Mouse (Mus musculus) left cerebral cortex, postnatal 14 days (tissue): ENCODE results near the gene Rps9. TPM values are rescaled to one million over a fixed set of nuclear protein-coding genes. Genes with fewer than 3 reads are reported as not detected.
A peak's percentile ranks its signal among the peaks of the same experiment; 100 is the strongest.

Experiments used
- DNase-seq, 2 experiments: peaks; one replicate each; pipeline ENCODE4 v3.0.0; 2021 to 2022; ENCODE audit warnings: low spot score in 2 of 2, mixed read lengths in 1 of 2
- intact Hi-C: fragments of 180-260 bp; cut with DNase I; formaldehyde crosslinking; loops from one replicate; pipeline ENCODE4 v1.15.1; 2025
- long read RNA-seq, 2 experiments: library from polyadenylated mRNA; stranded (forward); transcript quantifications; one replicate each; pipeline ENCODE4 v2.0.0; 2021
- total RNA-seq, 2 experiments: library from RNA; stranded (reverse); gene quantifications; 2 replicates each; pipeline ENCODE4 v1.2.3; 2021

Rps9 gene
- 100 to 1,000 TPM; 367 to 392 TPM for total RNA-seq
- long read RNA-seq, experiment 1, transcript Rps9-201 (5 exons, 751 nt), result major isoform, 77 of 125 reads
- long read RNA-seq, experiment 1, transcript Rps9-204 (4 exons, 914 nt), result minor isoform, 28 of 125 reads
- long read RNA-seq, experiment 1, partial matches to known transcripts, result 14 of 125 reads
- long read RNA-seq, experiment 1, other reads (novel, unspliced or antisense), result 6 of 125 reads
- long read RNA-seq, experiment 2, transcript Rps9-201 (5 exons, 751 nt), result major isoform, 70 of 118 reads
- long read RNA-seq, experiment 2, transcript Rps9-204 (4 exons, 914 nt), result minor isoform, 30 of 118 reads
- long read RNA-seq, experiment 2, partial matches to known transcripts, result 11 of 118 reads
- long read RNA-seq, experiment 2, other reads (novel, unspliced or antisense), result 4 of 118 reads

DNA sequence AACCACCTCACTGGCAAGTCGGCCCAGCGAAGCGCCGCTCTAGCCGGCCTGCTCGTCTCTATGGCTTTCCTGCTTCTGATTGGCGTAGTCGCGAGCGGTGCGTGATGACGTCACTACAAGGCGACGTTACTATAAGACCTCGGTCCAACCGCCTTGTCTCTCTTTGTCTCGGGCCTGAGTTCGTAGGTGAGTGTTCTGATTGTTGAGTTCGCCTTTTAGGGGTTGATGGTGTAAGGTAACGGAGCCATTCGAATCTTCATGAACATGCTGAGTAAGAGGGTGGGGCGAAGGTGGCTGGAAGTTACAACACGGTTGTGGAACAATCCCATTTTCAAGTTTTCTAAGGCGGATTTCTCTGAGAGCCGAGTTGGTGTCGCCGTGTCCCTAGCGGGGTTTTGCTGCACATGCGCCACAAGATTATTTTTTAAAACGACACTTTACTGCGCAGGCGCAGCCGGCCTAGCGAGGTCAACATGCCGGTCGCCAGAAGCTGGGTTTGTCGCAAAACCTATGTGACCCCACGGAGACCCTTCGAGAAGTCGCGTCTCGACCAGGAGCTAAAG, at the start of gene Rps9:
Gene Rps9 (plus strand): TSS at position 115 of the 563 bp plus-strand sequence.
- DNase-seq, result peak; percentile 98 to 99
- intact Hi-C loops, result loop anchor here (10.0 kb wide), 1 partner anchor 741 kb away; the partner anchor contains the start of gene Rdh13

GRCm38 (mm10) chr7:3656966-3657365, 46.8 kb upstream of the Rps9 start:
- peak in 1 of 2 experiments; percentile 28 for DNase-seq
- intact Hi-C loops, result no loop called here

DNA sequence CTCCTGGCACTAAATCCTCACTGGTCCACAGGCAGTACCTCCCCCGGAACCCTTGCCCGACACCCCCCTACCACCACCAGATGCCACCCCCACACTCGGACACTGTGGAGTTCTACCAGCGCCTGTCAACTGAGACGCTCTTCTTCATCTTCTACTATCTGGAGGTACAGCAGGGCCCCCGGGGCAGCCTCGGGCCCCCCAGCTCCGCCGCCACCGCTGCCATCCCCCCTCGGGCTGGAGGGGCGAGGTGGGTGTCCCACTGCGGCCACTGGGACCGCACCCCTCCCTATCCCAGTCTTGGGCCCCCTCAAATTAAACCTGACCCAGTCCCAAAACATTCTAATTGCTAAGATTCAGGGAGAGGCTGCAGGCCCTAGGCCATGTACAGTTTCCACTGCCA, 45.2 kb upstream of the Rps9 start:
- intact Hi-C loops, result no loop called here
- DNase-seq, result no peak

DNA sequence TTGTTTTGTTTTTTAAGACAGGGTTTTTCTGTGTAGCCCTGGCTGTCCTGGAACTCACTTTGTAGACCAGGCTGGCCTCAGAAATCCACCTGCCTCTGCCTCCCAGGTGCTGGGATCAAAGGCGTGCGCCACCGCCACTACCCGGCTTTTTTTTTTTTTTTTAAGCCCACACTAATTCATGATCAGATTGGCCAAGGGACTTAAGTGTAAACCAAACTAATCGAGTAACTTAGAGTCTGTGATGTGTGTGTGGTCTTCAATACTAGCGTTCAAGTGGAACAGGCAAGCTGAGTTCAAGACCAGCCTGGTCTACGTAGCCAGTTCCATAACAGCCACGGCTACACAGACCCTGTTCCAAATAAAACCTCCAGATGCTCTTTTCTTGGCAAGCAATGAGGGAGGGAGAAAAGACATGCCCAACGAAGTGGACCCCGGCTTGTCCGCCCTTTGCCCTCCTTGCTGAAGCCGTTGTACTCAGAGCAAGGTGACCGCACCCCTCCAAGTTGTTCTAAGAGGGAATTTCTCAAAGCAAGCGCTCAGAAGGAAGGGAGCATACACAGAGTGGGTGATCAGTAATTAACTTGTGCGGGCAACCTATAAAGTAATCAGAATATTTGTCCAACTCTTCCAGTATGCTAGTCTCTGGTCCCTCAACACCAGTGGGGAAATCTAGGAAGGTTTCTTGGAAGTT, 39.1 kb upstream of the Rps9 start:
- no peak for DNase-seq
- intact Hi-C loops, result loop anchor here (10.0 kb wide), 1 partner anchor 810 kb away; no protein-coding TSS in a partner anchor

DNA sequence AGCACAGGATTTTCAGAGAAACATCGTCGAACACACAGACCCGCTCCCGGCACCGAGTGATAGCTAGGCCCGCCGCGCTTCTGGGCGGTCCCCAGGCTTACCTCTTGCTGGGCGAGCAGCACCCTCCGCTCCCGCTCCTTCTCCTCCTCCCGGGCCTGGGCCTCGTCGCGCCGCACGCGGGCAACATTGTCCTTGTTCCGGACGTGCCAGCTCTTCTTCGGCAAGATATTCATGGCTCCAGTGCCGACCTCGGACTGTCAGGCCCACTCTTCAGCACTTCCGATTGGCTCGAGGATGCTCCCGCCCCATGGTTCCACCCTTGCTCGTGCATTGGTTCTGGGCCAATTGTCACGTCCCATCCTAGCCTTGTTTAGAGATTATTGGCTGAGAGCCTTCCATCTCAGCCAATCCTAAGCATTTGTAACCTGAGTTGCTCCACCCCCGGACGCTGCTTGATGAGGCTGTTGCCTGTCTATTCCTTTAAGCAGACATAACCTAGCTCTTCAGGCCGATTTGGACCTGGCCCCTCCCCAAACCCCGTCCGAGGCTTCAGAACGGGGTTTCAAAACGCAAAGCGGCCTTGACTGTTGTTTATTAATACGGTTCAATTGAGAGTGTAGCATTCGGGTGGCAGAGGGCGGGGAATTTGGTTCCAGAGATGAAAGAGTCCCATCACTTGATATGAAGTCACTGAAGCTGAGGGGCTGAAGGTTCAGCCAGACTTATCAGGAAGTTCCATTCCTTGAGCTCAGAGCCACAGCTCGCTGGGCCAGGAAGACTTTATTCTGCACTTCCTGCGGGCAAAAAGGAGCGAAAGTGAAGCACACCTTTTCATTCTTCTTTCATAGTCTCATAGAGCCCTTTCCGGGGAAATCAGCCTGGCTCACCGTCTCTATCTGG, 38.3 kb upstream of the Rps9 start, which contains the start of gene Leng1:
Gene Leng1 (minus strand): TSS at position 626 of the 900 bp plus-strand sequence.
- intact Hi-C loops, result loop anchor here (10.0 kb wide), 1 partner anchor 809 kb away; no protein-coding TSS in a partner anchor
- peak; percentile 97 to 98 for DNase-seq

DNA sequence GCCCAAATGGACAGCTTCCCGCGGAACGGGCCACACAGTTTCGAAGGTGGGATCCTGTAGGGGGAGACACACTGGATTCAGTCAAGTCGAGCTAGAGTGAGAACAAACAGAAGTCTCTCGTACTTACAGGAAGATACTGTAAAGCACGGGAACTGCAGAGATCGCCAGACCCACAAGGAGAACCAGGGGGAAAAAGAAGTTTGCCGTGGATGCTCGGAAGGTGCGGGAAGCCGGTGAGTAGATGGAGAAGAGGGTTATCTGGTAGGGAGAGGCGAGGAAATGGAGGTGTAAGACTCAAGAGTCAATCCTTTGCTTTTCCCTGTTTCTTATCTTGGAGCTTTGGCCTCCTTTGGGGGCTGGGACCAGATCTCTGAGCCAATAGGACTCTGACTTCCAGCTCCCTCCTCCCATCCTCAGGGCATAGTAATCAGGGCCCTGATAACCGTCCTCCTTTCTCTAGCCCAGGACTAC, 36.8 kb upstream of the Rps9 start:
- intact Hi-C loops, result loop anchor here (10.0 kb wide), 1 partner anchor 808 kb away; no protein-coding TSS in a partner anchor
- no peak for DNase-seq

DNA sequence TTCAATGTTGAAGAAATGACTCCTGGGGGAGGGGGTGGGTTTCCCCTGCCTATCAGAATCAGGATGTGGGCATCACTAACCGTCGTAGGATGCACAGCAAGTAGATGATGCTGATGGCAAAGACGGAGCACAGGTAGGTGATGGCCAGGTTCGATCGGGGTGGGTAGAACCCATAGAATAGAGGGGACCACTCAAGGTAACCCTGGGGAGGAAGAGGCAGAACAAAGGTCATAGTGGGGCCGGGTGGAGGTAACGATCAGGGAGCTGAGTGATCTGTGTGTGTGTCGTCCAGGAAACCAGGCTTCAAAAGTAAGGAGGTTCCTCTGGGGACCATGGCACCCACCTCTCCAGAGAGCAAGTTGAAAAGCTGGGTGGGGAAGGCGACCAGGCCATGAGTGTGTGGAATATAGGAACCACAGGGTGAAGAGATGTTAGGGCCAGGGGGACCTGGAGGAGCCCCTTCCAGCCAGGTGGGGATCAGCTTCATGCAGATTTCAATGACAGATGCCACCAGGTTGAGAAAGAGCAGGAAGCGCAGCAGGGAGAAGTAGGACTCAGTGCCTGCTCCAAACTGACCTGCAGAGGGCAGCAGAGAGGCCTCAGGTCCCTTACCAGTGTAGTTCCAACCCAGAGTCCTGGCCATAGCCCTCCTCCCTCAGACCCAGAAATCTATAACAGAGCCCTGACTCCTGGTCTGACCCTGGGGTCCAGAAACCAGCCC, 29.1 kb upstream of the Rps9 start:
- intact Hi-C loops, result no loop called here
- peak; percentile 85 to 89 for DNase-seq

GRCm38 (mm10) chr7:3675228-3675548, 28.6 kb upstream of the Rps9 start:
- no peak for DNase-seq
- intact Hi-C loops, result no loop called here

GRCm38 (mm10) chr7:3676371-3676770, 27.4 kb upstream of the Rps9 start:
- intact Hi-C loops, result no loop called here
- no peak for DNase-seq

DNA sequence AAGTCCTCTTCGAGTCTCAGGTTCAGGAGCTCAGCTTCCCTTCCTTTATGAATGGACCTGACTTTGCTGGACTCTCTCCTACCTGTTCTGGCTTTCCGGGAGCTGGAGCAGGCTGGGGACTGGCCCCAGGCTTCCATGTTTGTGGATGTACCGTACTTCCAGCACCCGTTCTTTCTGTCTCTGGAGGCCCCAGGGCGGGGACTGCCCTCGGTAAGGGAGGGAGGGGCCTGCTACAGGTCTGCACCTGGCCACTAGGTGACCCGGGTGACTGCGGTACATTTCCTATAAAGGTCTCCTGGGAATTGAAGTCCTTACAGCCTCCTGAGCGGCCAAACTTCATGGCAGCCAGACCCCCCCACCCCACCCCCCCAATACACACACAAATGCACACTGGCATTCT, 26.5 kb upstream of the Rps9 start, which contains the start of gene Tmc4:
Gene Tmc4 (minus strand): TSS at position 212 of the 400 bp plus-strand sequence.
- intact Hi-C loops, result no loop called here
- DNase-seq, result no peak

DNA sequence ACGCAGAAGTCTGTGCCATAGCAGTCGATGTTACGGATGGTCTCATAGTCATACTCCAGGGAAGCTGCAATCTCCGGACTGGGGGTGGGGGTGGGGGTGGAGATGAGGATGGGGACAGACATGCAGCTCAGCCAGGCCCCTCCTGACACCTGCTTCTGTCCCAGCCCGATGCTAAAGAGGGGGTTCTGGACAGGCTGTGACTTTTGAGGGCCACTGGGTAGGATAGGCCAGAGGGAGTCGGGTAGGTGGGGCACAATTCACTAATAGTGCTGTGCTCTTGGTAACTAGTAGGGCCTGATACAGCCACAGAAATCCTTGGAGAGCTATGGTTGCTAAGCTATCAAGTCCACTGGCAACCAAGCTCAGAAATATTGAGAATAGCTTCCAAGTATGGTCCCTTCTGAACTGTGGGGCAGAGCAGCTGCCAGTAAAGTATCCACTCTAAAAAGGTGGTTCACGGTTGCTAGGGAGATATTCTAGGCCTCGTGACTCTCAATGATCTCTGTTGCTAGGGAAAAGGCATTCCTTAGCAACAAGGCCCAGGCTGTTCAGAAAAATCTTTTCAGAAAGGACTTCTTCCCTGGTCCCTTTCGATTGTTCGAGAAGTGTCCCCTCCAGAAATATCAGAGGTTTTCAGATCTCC, 19.8 kb upstream of the Rps9 start:
- DNase-seq, result peak; percentile 31 to 56
- intact Hi-C loops, result no loop called here

GRCm38 (mm10) chr7:3684698-3685097, 19.1 kb upstream of the Rps9 start:
- DNase-seq, result no peak
- intact Hi-C loops, result no loop called here

GRCm38 (mm10) chr7:3685400-3686187, 18.2 kb upstream of the Rps9 start:
- no peak for DNase-seq

GRCm38 (mm10) chr7:3691919-3692318, 11.9 kb upstream of the Rps9 start:
- DNase-seq, result no peak
- intact Hi-C loops, result loop anchor here (5.0 kb wide), 1 partner anchor 45 kb away; the partner anchor contains the start of gene Cnot3

More at GRCm38 (mm10) chr7:3685400-3686187, 18.2 kb upstream of the Rps9 start:
- intact Hi-C loops, result no loop called here

DNA sequence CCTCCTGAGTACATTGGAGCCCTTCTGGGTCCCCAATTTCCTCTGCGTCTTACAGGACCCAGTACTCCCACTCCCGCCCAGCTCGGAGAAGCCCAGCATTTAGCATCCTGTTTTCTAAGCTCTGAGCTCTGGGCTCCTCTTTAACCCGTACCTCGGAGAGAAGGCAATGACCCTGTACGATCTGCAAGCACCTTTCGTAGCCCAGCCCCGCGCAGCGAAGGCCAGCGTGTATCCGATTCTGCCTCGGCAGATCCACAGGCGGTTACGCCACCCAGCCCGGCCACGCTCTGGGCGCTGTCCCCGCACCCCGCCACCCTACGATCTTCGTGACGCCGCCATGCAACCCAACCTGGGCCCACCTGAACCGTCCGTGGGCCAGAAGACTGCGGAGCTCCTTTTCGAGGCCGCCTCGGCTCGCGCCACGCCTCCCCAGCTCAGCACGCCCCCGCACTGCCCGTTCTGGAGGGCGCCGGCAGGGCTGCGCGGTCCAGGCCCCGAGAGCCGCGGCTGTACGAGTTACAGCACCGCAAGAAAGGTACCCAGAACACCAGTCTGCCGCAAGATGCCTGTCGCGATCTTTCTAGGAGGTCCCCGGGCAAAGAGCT, 11.3 kb upstream of the Rps9 start, which contains the start of gene Tsen34:
Gene Tsen34 (plus strand): TSS at position 482 of the 605 bp plus-strand sequence.
- intact Hi-C loops, result loop anchor here (5.0 kb wide), 1 partner anchor 45 kb away; the partner anchor contains the start of gene Cnot3
- no peak for DNase-seq
